32 mouse cellular contexts compared by ENCODE assay signal in genomic region chr13:93814081-93814480, GRCm38 (mm10).
"Had no signal": no experiment of that assay in that cellular context is flagged by ENCODE, and none has a peak within 500 bp of the region (broad histone marks: within the 10 kb centered on the region; RNA-seq: fewer than 3 reads in every experiment).

No protein-coding gene starts in this region.

- H3K36me3 ChIP-seq: limb, embryonic 10.5 days; limb, embryonic 12.5 days; limb, embryonic 13.5 days; limb, embryonic 15.5 days; liver, embryonic 13.5 days; liver, embryonic 15.5 days; lung, embryonic 15.5 days; midbrain, embryonic 10.5 days; midbrain, embryonic 12.5 days; midbrain, embryonic 13.5 days; midbrain, embryonic 15.5 days; neural tube, embryonic 12.5 days had no signal

- H3K4me3 ChIP-seq: left cerebral cortex, adult 2 months; limb, embryonic 10.5 days; limb, embryonic 12.5 days; limb, embryonic 13.5 days; limb, embryonic 15.5 days; liver, embryonic 13.5 days; liver, embryonic 15.5 days; lung, embryonic 15.5 days; megakaryocyte, embryonic 14.5 days; midbrain, embryonic 10.5 days; midbrain, embryonic 12.5 days; midbrain, embryonic 13.5 days; midbrain, embryonic 15.5 days; myocyte; neural tube, embryonic 12.5 days had no signal

- H3K9me3 ChIP-seq: limb, embryonic 10.5 days; limb, embryonic 12.5 days; limb, embryonic 13.5 days; limb, embryonic 15.5 days; liver, embryonic 13.5 days; liver, embryonic 15.5 days; lung, embryonic 15.5 days; midbrain, embryonic 10.5 days; midbrain, embryonic 12.5 days; midbrain, embryonic 13.5 days; midbrain, embryonic 15.5 days; neural tube, embryonic 12.5 days had no signal

- H3K4me2 ChIP-seq: limb, embryonic 12.5 days; limb, embryonic 13.5 days; limb, embryonic 15.5 days; liver, embryonic 11.5 days; liver, embryonic 13.5 days; liver, embryonic 15.5 days; lung, embryonic 14.5 days; lung, embryonic 15.5 days; midbrain, embryonic 11.5 days; midbrain, embryonic 12.5 days; midbrain, embryonic 13.5 days; midbrain, embryonic 15.5 days; neural tube, embryonic 12.5 days had no signal

- ATAC-seq: liver, postnatal 0 days; lung, postnatal 0 days; midbrain, embryonic 13.5 days; midbrain, embryonic 15.5 days; midbrain, embryonic 16.5 days had no signal

- DNase-seq: left cerebral cortex, postnatal 4 days; liver; liver, embryonic 13.5 days; liver, postnatal 0 days; lung, adult 18-20 months; lung, adult 2 months; lung, embryonic 14.5 days; lung, postnatal 10 days; lung, postnatal 14 days; lung, postnatal 36 days; lung, postnatal 4 days; midbrain, embryonic 14.5 days had no signal

- H3K27me3 ChIP-seq: limb, embryonic 12.5 days; limb, embryonic 13.5 days; limb, embryonic 15.5 days; liver, embryonic 13.5 days; liver, embryonic 15.5 days; lung, embryonic 15.5 days; midbrain, embryonic 12.5 days; midbrain, embryonic 13.5 days; midbrain, embryonic 15.5 days; neural tube, embryonic 12.5 days had no signal

- H3K27ac ChIP-seq: left cerebral cortex, adult 2 months; limb, embryonic 10.5 days; limb, embryonic 12.5 days; limb, embryonic 13.5 days; limb, embryonic 15.5 days; liver, embryonic 13.5 days; liver, embryonic 14.5 days; liver, embryonic 15.5 days; lung, embryonic 15.5 days; macrophage; midbrain, embryonic 10.5 days; midbrain, embryonic 12.5 days; midbrain, embryonic 13.5 days; midbrain, embryonic 15.5 days; neural tube, embryonic 12.5 days had no signal

- H3K9ac ChIP-seq: limb, embryonic 12.5 days; limb, embryonic 13.5 days; limb, embryonic 15.5 days; liver, embryonic 13.5 days; liver, embryonic 14.5 days; liver, embryonic 15.5 days; liver, postnatal 0 days; lung, embryonic 14.5 days; lung, embryonic 15.5 days; midbrain, embryonic 12.5 days; midbrain, embryonic 13.5 days; midbrain, embryonic 15.5 days; neural tube, embryonic 12.5 days had no signal

- H3K4me1 ChIP-seq: limb, embryonic 13.5 days; limb, embryonic 15.5 days; liver, embryonic 13.5 days; liver, embryonic 15.5 days; lung, embryonic 15.5 days; megakaryocyte, embryonic 14.5 days; midbrain, embryonic 12.5 days; midbrain, embryonic 13.5 days; midbrain, embryonic 15.5 days; neural tube, embryonic 12.5 days had no signal
